Mouse (Mus musculus) bone marrow, adult 2 months (tissue): ENCODE results near the gene Dhx16.
A peak's percentile ranks its signal among the peaks of the same experiment; 100 is the strongest.

Source experiments
- CTCF ChIP-seq: fragments of 200-500 bp; IDR thresholded peaks from 2 replicates; pipeline ENCODE4 v1.5.1; 2011; ENCODE audit warnings: low read length, control low read depth; ENCODE audit not compliant: control insufficient read depth, insufficient read depth
- POLR2A ChIP-seq: fragments of 200-500 bp; IDR thresholded peaks from 2 replicates; pipeline ENCODE4 v1.6.1; 2011; ENCODE audit warnings: low read depth, mild to moderate bottlenecking, control low read depth, low read length, borderline replicate concordance; ENCODE audit not compliant: control insufficient read depth

DNA sequence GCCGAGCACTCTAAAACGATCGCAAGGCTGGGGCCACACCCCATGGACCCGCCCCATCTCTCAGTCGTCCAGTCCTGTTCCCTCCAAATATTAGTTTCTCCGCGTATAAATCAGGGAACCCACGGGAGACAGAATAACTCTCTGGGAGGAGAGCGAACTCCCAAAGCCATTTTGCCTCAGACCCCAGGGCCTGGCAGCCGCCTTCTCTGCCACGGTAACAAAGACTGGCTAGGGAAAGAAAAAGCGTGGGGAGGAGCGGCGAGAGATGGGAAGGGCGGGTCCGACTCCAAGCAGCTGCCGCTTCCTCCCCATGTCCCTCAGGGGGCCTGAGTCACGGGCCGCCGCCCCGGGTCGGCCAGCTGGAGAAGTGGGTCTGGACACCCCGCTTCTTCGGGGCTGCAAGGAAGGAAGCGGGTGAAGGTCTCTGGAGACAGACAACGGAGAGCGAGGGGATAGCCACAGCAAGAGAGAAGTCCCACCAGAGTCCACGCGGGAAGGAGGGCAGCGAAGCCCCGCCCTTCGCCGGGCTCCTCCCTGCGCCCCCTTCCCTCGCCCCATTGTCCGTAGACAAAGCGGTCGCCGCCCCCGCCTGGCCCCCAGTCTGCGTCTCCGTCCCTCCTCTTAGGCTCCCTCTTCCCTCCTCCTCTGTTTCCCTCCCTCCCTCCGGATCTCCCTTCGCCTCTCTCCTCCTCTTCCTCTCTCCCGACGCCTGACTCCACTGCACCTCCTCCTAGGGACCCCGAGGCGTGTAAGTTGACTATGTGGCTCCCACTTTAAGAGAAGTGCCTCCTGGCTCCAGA is 13.9 kb upstream of the Dhx16 start, which contains the start of gene Ppp1r18:
- TF ChIP-seq POLR2A (peak; percentile 29; the same call in 1 of the 2 replicates), CTCF (no peak)
